Mouse (Mus musculus): Measurements from ENCODE around the gene Cnot10. TPM values are rescaled to one million over a fixed set of nuclear protein-coding genes. Genes with fewer than 3 reads are reported as not detected.

The Cnot10 gene
- polyA plus RNA-seq (2021; fragmentation: Nextera tagmentation) = 25.0 and 25.4 TPM in 2 replicates
- long read RNA-seq, experiment 1, full-length matches to known transcripts = 22 of 52 reads
- long read RNA-seq, experiment 1, partial matches to known transcripts = 10 of 52 reads
- long read RNA-seq, experiment 1, other reads (novel, unspliced or antisense) = 20 of 52 reads
- long read RNA-seq, experiment 2, transcript Cnot10-201 (20 exons, 2,853 nt) = major isoform, 102 of 206 reads
- long read RNA-seq, experiment 2, partial matches to known transcripts = 11 of 206 reads
- long read RNA-seq, experiment 2, other reads (novel, unspliced or antisense) = 90 of 206 reads

GRCm38 (mm10) chr9:114639839-114640646 is at the start of gene Cnot10:
Gene Cnot10, minus strand, starts transcription at chr9:114640184.

GRCm38 (mm10) chr9:114688252-114688952 is 48.4 kb upstream of the Cnot10 start, which contains the start of gene Dync1li1:
Gene Dync1li1, plus strand, starts transcription at chr9:114688790.

GRCm38 (mm10) chr9:114563761-114564606 is 76.0 kb downstream of the Cnot10 start, which contains the start of gene Trim71:
Gene Trim71, minus strand, starts transcription at chr9:114564369.

Other genes starting within 250 kb of the Cnot10 start
- gene Crtap, start 249.5 kb downstream of the Cnot10 start, polyA plus RNA-seq (2021; fragmentation: Nextera tagmentation) = 12.8 and 14.5 TPM in 2 replicates
- gene Glb1, start 239.1 kb downstream of the Cnot10 start, polyA plus RNA-seq (2021; fragmentation: Nextera tagmentation) = 20.1 and 23.6 TPM in 2 replicates
- gene Tmppe, start 239.1 kb downstream of the Cnot10 start, polyA plus RNA-seq (2021; fragmentation: Nextera tagmentation) = 3.6 and 4.1 TPM in 2 replicates
- not detected in 2 replicates for gene Ccr4, start 135.3 kb downstream of the Cnot10 start, polyA plus RNA-seq (2021; fragmentation: Nextera tagmentation)
- gene C130032M10Rik, start 124.5 kb downstream of the Cnot10 start, polyA plus RNA-seq (2021; fragmentation: Nextera tagmentation) = 0.29 TPM in 1 of 2 replicates, not detected in the other
- gene Trim71, start 75.8 kb downstream of the Cnot10 start, polyA plus RNA-seq (2021; fragmentation: Nextera tagmentation) = 0.15 and 0.19 TPM in 2 replicates
- gene Dync1li1, start 48.6 kb upstream of the Cnot10 start, polyA plus RNA-seq (2021; fragmentation: Nextera tagmentation) = 78.0 and 87.8 TPM in 2 replicates
- 19.8 and 20.5 TPM in 2 replicates for gene Cmtm6, start 90.9 kb upstream of the Cnot10 start, polyA plus RNA-seq (2021; fragmentation: Nextera tagmentation)
- 10.4 and 10.5 TPM in 2 replicates for gene Cmtm7, start 141.7 kb upstream of the Cnot10 start, polyA plus RNA-seq (2021; fragmentation: Nextera tagmentation)
- 6.0 and 7.6 TPM in 2 replicates for gene Cmtm8, start 204.0 kb upstream of the Cnot10 start, polyA plus RNA-seq (2021; fragmentation: Nextera tagmentation)